Mouse (Mus musculus) neural tube, postnatal 0 days (tissue): ENCODE data around the gene Cdhr4. TPM values are rescaled to one million over a fixed set of nuclear protein-coding genes. Genes with fewer than 3 reads are reported as not detected.

Experiments
- polyA plus RNA-seq: library from polyadenylated mRNA; unstranded; fragments of >200 nt; fragmentation: Nextera tagmentation; extraction: Ambion mirVana; gene quantifications from 2 replicates; pipeline ENCODE4 v1.2.1, GENCODE M21; 2015

Cdhr4 gene
- polyA plus RNA-seq = 1.2 and 2.5 TPM in 2 replicates

DNA sequence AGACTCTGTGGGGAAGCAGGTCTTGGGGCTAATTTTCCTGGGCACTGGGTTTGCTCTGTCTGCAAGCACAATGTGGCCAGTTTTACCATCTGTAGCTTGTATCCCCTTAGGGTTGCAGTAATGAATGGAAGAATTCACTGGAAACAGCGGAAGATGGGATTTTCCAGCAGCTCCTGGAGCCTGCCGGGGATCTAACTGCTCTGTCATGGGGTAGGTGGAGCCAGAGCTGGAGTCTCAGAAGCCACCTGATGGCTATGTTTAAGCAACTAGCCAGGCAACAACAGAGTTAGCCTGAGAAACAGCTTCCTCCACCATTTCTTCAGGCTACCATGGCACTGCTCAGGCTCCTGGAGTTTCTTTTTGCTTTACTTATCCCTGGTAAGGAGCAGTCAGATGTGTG lies at the start of gene Cdhr4:
Gene Cdhr4 (plus strand): TSS at position 301 of the 400 bp plus-strand sequence.

DNA sequence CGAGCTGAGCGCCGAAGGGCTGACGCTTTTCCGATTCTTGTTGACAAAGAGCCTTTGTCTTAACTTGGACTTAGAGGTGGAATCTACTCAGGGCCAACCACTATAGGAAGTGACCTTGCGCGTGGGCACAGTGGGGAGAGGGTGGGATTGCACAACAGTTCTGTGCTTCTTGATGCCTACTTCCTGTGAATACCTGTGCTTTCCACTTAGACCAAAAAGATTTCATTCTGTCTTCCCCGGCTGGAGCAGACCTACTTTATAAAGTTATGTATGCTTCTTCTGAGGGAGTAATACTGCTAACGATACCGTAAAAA lies 42.4 kb upstream of the Cdhr4 start, which contains the start of gene Traip:
Gene Traip (plus strand): TSS at position 215 of the 314 bp plus-strand sequence.

DNA sequence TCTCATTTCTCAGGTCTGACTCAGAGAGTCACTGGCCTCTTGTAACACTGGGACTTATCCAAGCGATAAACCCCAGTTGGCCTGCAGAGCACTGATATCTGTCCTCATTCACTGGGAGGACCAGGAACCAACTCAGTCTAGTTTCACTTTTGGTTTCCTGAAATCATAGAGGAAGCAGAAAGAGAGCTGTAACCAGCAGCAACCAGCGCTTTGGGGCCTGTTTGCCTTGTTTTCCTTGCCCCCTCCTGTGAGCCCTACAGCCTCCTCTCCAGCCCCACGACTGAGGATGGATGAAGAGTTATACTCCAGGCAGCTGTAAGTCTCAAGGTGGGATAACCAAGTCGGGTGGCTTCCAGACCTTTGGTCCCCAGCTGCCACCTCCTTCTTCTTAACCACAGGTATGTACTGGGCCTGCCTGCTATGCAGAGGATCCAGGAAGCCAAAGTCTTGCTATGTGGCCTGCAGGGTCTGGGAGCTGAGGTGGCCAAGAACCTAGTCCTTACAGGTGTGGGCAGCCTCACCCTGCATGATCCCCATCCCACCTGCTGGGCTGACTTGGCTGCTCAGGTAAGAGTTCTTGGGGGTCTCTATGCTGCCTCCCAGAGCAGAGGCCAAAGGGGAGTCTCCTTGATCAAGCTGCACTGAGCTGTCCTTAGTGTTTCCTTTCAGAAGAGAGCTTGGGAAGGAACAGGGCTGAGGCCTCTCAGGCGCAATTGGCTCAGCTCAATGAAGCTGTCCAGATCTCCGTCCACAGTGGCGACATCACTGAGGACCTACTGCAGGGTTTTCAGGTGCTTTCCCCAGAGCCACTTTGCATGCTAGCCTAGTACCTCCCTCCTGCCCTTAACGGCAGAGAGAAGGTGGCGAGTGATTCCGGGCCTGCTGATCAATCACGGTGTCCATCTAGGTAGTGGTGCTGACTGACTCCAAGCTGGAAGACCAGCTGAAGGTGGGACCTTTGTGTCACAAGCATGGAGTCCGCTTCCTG lies 16.6 kb upstream of the Cdhr4 start, which contains the start of gene Uba7:
Gene Uba7 (plus strand): TSS at position 107 of the 988 bp plus-strand sequence.

DNA sequence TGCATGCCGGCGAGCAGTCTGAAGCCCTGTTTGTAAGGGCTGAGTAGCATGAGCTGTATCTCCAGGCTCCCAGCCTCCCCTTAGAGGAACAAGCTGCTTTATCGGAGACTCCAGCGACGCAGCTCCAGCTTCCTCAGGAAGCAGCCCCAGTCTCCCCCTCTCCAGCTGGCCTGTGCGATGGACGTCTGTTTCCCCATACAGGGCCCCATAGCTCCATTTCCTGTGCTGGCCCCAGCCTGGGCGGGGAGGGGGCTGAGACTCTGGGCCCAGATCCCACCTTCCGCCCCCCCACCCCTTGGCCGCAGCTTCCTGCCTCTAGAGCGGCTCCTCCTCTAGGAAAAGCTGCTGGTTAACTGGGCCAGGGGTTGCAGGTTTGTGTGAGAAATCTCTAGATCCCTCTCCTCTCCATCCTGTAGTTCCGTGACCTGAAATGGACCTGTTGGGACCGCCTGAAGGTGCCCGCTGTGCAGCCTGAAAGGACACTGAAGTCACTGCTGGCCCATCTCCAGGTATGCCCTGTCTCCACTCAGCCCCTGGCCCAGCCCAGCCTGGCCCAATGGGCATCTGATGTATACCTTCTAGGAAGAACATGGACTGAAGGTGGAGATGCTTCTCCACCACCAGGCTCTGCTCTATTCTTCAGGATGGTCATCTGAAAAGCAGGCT lies 9.5 kb upstream of the Cdhr4 start, which contains the start of gene Gm20661:
Gene Gm20661 (plus strand): TSS at position 378 of the 666 bp plus-strand sequence.

DNA sequence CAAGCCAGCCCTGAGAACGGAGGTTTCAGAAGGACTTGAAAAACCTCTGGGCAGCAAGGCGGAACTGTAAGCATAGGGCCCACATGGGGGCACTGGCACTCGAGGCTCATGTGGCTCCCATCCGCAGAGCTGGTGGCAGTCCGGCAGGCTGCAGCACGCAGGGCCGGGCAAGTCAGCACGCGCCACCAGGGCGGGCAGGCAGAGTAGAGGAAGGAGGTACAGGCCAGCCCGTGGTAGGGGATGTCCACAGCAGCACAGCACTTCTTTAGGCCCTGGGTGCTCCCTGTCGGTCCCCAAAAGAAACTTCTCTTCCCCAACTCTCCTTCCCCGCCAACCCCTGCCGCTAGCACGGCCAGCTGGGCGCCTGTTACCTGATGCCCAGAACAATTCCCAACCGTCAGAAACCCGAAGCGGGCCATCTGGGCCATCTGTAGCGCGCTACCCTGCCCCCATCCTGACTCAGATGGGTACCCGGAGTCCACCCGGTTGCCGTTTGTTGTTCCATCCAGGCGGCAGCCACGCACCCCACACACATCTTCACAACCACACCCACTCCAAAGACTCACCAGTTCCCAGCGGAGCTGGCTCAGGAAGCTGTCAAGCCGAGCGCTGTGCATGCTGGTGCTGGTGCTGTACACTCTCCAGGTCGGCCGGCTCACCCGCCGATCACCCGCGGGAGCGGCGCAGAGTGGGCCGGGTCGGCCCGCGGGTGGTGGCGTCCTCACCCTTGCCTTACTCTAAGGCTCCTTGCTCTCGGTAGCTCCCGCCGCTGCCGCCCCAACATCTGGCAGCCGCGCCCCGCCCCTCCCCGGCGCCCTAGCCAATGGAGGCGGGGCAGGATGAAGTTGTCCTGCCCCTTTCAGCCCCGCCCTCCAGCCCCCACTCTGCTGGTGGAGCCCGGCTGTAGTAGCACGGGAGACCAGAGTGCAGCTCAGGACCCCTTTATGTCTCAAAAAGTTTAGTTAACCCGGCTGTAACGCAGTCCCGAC lies 6.9 kb upstream of the Cdhr4 start, which contains the start of gene Inka1:
Gene Inka1 (minus strand): TSS at position 749 of the 989 bp plus-strand sequence.

DNA sequence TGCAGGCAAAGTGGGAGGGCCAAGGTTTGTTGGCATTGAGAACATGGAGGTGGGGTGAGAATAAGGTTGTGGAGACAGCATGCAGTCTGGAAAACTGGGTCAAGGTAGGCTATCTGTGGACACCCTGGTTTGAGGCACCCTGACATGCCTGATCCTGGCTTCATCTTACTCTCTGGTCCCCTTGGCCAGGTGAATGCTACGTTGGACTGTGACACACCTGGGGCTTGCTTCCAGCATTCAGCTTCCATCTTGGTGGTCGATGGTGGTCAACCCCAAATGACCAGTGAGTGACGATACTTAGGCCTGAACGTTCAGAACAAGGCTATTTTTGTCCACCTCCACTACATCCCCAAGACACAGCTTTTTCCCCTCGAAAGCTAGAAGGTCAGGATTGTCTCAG lies 3.8 kb downstream of the Cdhr4 start, which contains the start of gene Gm20662:
Gene Gm20662 (plus strand): TSS at position 301 of the 400 bp plus-strand sequence.

DNA sequence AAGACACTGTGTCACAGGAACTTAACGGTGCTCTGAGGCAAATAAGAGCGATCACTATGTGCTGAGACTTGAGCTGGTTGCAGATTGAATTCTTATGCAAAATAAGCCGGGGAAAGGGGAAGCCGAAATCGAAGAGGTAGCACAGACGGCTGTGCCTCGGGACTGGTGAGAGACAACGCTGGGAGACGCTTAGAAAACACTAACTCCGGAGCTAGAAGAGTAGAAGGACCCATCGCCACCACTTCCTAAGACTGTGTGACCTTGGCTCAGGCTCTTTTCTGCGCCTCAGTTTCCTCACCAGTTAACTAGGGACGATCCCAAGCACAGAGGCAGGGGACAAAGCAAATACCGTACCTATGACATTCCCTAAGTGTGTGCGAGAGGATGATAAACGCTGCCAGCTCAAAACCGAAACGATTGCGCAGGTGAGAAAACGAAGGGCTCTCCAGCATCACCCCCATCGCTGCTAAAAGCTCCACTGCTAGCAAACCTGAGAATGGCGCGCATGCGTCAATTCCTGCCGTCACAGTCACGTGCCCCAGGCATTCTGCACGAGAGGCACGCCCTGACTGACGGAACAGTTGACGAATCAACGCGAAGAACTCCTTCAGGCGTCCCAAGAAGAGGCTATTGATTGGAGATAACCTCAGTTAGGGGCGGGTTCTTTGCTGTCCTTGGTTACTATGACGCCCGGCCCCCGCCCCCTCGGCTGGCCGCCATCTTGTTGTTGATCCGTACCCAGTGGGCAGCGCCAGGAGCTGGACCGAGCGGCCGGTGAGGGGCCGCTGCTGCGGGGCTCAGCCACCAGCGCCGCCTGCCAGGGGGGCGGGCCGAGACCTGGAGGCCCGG lies 9.8 kb downstream of the Cdhr4 start, which contains the start of gene Ip6k1:
Gene Ip6k1 (plus strand): TSS at position 580 of the 849 bp plus-strand sequence.

DNA sequence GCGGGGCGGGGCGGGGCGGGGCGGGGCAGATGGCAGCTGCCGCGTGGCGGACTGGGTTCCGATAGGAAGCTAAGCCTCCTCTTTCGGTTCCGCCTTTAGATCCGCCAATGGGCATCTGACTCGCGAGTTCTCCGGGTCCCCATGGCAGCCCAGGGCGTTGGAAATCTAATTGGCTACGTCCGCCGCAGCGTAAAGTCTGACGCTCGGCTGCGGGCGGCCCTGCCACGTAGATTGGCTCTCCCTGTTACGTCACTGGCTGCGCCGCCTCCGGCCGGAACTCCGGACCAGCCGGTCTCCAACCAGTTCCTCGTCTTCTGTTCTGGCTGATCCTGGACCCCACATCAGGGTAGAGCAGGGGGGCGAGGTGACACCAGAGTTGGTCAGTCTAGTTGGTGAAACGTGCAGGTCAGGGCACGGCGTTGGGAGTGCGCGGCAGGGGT lies 56.7 kb downstream of the Cdhr4 start, which contains the start of gene Gmppb:
Gene Gmppb (plus strand): TSS at position 227 of the 440 bp plus-strand sequence.

Other genes with a start within 250 kb of the Cdhr4 start
- 136 and 143 TPM in 2 replicates for gene Rbm5, start 221.5 kb upstream of the Cdhr4 start, polyA plus RNA-seq
- gene Rbm6, start 119.3 kb upstream of the Cdhr4 start, polyA plus RNA-seq = 50.8 and 55.7 TPM in 2 replicates
- 13.8 and 15.2 TPM in 2 replicates for gene Mon1a, start 104.3 kb upstream of the Cdhr4 start, polyA plus RNA-seq
- gene Mst1r, start 85.6 kb upstream of the Cdhr4 start, polyA plus RNA-seq = 1.4 and 1.6 TPM in 2 replicates
- not detected in 2 replicates for gene Actl11, start 64.0 kb upstream of the Cdhr4 start, polyA plus RNA-seq
- gene Camkv, start 56.8 kb upstream of the Cdhr4 start, polyA plus RNA-seq = 83.3 and 101 TPM in 2 replicates
- gene Traip, start 42.4 kb upstream of the Cdhr4 start, polyA plus RNA-seq = 5.1 and 7.6 TPM in 2 replicates
- 8.6 and 10.5 TPM in 2 replicates for gene Uba7, start 17.0 kb upstream of the Cdhr4 start, polyA plus RNA-seq
- gene Gm20661, start 9.4 kb upstream of the Cdhr4 start, polyA plus RNA-seq = 0.36 and 0.93 TPM in 2 replicates
- 19.8 and 20.4 TPM in 2 replicates for gene Inka1, start 6.6 kb upstream of the Cdhr4 start, polyA plus RNA-seq
- gene Gm20662, start 3.9 kb downstream of the Cdhr4 start, polyA plus RNA-seq = 0.74 and 0.92 TPM in 2 replicates
- 76.1 and 83.1 TPM in 2 replicates for gene Ip6k1, start 10.0 kb downstream of the Cdhr4 start, polyA plus RNA-seq
- 21.2 and 23.7 TPM in 2 replicates for gene Gmppb, start 56.7 kb downstream of the Cdhr4 start, polyA plus RNA-seq
- gene Amigo3, start 60.7 kb downstream of the Cdhr4 start, polyA plus RNA-seq = 1.9 and 2.3 TPM in 2 replicates
- 0.25 TPM in 1 of 2 replicates, not detected in the other for gene Mst1, start 87.9 kb downstream of the Cdhr4 start, polyA plus RNA-seq
- gene Rnf123, start 90.8 kb downstream of the Cdhr4 start, polyA plus RNA-seq = 32.1 and 42.2 TPM in 2 replicates
- 43.7 and 50.4 TPM in 2 replicates for gene Apeh, start 102.1 kb downstream of the Cdhr4 start, polyA plus RNA-seq
- gene Bsn, start 197.9 kb downstream of the Cdhr4 start, polyA plus RNA-seq = 8.2 and 11.6 TPM in 2 replicates